Mouse (Mus musculus): ENCODE measurements around the gene Tmeff2. TPM values are rescaled to one million over a fixed set of nuclear protein-coding genes. Genes with fewer than 3 reads are reported as not detected.

Gene Tmeff2
- polyA plus RNA-seq, 1 experiment = 0.03 TPM

- no peaks in the 10 kb centered on the region for H3K4me1 ChIP-seq
- no peaks in the 10 kb centered on the region for H3K36me3 ChIP-seq (replicated peaks; ENCODE audit: low read length)
- H3K4me3 ChIP-seq (replicated peaks) = no peak overlapping the region
- H3K9me3 ChIP-seq = no peaks in the 10 kb centered on the region
- no peak for TF ChIP-seq FLI1 (IDR thresholded peaks at IDR 0.05; ENCODE audit: low read length)
- no peak for TF ChIP-seq GATA1 (IDR thresholded peaks at IDR 0.05; ENCODE audit: borderline replicate concordance, low read length)
- H3K27me3 ChIP-seq (replicated peaks) = no peaks in the 10 kb centered on the region
Observed at GRCm38 (mm10) chr1:50972509-50973436, 72.3 kb downstream of the Tmeff2 start.

DNA sequence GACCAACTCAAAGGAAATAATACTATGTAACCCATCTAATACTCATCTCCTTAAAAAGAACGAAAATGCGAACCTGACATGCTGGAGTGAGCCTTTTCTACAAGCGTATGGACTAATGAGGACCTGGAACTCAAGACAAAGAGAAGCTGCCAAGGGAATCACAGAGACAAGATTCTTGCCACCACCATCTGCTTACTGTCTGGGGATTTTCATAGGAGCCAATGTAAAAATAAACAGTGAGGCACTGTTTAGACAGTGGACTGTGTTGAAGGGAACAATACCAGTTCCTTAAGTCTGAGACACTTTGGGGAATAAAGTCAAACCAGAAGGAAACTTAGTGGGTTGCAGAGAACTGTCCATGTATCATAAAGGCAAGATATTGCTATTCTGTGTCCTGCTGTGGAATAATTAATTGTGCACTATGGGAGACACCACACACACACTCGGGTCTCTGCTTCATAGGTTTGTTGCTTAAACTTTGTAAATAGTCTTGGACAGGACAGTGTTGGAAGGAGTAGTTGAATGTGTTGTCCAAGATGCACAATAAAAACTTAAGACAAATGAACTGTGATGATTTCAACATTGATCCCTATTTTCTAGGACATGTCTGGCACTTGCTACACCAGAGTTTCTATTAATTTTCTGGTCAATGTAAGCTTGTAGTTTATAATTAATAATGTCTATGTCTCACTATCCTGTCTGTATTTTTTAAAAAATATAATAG is 79.1 kb downstream of the Tmeff2 start:
- H3K27me3 ChIP-seq (replicated peaks) = no peaks in the 10 kb centered on the region

DNA sequence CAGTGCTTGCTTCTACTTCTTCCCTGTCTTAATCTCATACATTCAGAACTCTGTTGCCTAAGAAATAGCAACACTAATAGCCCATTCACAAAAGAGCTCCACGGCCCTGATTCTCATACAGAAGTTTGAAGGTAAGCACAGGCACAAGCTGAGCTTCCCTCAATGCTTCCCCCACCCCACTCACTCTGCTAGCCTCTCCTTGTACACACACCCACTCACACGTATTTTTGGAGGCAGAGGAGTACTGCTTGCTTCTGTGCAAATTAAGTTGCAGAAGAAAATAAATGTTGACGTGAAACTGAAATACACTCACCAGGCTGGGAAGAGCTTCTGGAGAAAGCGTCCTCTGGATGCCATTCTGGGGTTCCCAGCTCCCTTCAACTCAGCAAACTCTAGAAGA is 80.1 kb downstream of the Tmeff2 start:
- Histone ChIP-seq H3K36me3 (replicated peaks; ENCODE audit: low read length) (no peaks in the 10 kb centered on the region), H3K27me3 (replicated peaks) (no peaks in the 10 kb centered on the region), H3K4me1 (no peaks in the 10 kb centered on the region), H3K4me3 (replicated peaks) (no peak overlapping the region), H3K9me3 (no peaks in the 10 kb centered on the region)
- no peak for TF ChIP-seq FLI1 (IDR thresholded peaks at IDR 0.05; ENCODE audit: low read length)
- no peak for TF ChIP-seq GATA1 (IDR thresholded peaks at IDR 0.05; ENCODE audit: borderline replicate concordance, low read length)

More for the DNA sequence above, 79.1 kb downstream of the Tmeff2 start:
- Histone ChIP-seq H3K4me3 (replicated peaks) (no peak overlapping the region), H3K4me1 (no peaks in the 10 kb centered on the region), H3K9me3 (no peaks in the 10 kb centered on the region), H3K36me3 (replicated peaks; ENCODE audit: low read length) (no peaks in the 10 kb centered on the region)
- no peak for TF ChIP-seq FLI1 (IDR thresholded peaks at IDR 0.05; ENCODE audit: low read length)
- no peak for TF ChIP-seq GATA1 (IDR thresholded peaks at IDR 0.05; ENCODE audit: borderline replicate concordance, low read length)

DNA sequence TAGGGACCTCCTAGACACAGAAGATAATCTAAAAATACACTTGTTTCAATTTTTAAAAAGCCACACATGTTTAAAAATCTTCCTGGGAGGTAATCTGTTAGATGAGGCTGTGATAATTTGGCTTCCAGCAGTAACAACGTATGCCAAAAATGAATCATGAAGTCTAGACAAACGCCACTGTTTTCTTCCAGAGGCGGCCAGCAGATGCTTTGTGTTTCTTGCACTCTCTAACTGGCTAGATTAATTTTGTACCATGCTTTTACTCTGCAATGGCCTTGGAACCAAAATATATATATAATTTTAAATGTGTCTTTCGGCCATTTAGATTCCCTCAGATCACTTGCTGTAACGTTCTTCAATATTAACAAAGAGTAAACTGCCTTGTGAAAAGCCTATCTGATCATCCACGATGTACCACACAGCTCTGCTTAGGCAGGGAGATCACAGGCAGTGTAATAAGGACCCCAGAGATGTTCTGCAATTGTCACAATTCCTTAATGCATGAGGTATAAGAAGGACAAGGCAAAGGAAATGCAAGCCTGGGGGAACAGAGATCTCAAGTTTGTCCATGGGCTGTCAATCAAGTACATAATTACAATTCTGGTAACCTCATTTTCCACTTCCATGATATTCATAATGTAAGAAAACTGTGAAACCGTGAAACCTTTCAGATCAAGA is 80.8 kb downstream of the Tmeff2 start:
- H3K9me3 ChIP-seq = no peaks in the 10 kb centered on the region
- no peak overlapping the region for H3K4me3 ChIP-seq (replicated peaks)
- H3K4me1 ChIP-seq = no peaks in the 10 kb centered on the region
- H3K36me3 ChIP-seq (replicated peaks; ENCODE audit: low read length) = no peaks in the 10 kb centered on the region
- H3K27me3 ChIP-seq (replicated peaks) = no peaks in the 10 kb centered on the region
- TF ChIP-seq FLI1 (IDR thresholded peaks at IDR 0.05; ENCODE audit: low read length) = no peak
- no peak for TF ChIP-seq GATA1 (IDR thresholded peaks at IDR 0.05; ENCODE audit: borderline replicate concordance, low read length)

DNA sequence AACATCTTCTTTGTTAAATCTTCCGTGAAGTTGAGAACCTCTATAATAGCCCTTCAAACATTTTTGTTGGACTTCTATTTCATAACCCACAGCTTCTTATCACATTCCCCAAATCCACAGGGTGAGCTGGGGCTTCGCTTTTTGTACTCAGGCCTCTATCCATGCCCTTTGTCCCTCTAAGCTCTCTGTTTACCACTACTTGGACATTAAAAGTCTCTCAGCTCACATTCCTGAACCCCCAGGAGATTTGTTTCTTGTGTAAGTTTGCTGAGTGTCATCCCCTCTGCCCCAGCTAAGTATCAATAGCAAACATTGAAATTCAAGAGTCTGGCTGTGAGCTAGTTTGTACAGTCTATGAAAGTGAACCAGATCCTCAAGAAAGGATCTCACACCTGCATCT is 90.2 kb downstream of the Tmeff2 start:
- Histone ChIP-seq H3K4me3 (replicated peaks) (no peak overlapping the region), H3K4me1 (no peaks in the 10 kb centered on the region), H3K9me3 (no peaks in the 10 kb centered on the region), H3K27me3 (replicated peaks) (no peaks in the 10 kb centered on the region), H3K36me3 (replicated peaks; ENCODE audit: low read length) (no peaks in the 10 kb centered on the region)
- TF ChIP-seq GATA1 (IDR thresholded peaks at IDR 0.05; ENCODE audit: borderline replicate concordance, low read length) (no peak), FLI1 (IDR thresholded peaks at IDR 0.05; ENCODE audit: low read length) (no peak)

- Histone ChIP-seq H3K4me3 (replicated peaks) (no peak overlapping the region), H3K4me1 (no peaks in the 10 kb centered on the region), H3K27me3 (replicated peaks) (no peaks in the 10 kb centered on the region), H3K36me3 (replicated peaks; ENCODE audit: low read length) (no peaks in the 10 kb centered on the region), H3K9me3 (no peaks in the 10 kb centered on the region)
- TF ChIP-seq GATA1 (IDR thresholded peaks at IDR 0.05; ENCODE audit: borderline replicate concordance, low read length) (no peak), FLI1 (IDR thresholded peaks at IDR 0.05; ENCODE audit: low read length) (no peak)
Observed at GRCm38 (mm10) chr1:50994505-50994904, 94.1 kb downstream of the Tmeff2 start.

DNA sequence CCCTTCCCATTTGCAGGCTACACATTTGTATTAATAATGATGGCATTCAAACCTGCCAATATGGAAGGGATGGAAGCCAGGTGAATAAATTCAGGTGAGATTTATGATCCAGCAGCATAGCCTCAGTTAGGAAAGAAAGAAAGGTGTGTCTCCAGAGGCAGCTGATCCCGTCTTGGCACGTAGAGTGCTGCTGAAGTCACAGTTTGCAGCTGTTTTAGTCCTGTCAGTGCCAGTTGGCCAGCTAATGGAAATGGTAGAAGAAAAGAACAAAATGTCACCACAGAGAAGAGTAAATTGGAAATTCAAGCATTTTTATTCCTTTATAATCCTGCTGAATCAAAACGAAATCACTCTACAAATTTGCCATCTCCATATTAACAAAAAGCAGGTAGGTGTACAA is 99.3 kb downstream of the Tmeff2 start:
- peaks cover 3% of the 10 kb centered on the region; the same call in 1 of the 2 replicates for H3K4me1 ChIP-seq
- TF ChIP-seq FLI1 (IDR thresholded peaks at IDR 0.05; ENCODE audit: low read length) (no peak), GATA1 (IDR thresholded peaks at IDR 0.05; ENCODE audit: borderline replicate concordance, low read length) (no peak)
- no peaks in the 10 kb centered on the region for H3K27me3 ChIP-seq (replicated peaks)
- H3K4me3 ChIP-seq (replicated peaks) = no peak overlapping the region
- no peaks in the 10 kb centered on the region for H3K9me3 ChIP-seq
- no peaks in the 10 kb centered on the region for H3K36me3 ChIP-seq (replicated peaks; ENCODE audit: low read length)

GRCm38 (mm10) chr1:51008344-51008743 is 107.9 kb downstream of the Tmeff2 start:
- no peak for TF ChIP-seq GATA1 (IDR thresholded peaks at IDR 0.05; ENCODE audit: borderline replicate concordance, low read length)
- TF ChIP-seq FLI1 (IDR thresholded peaks at IDR 0.05; ENCODE audit: low read length) = no peak
- H3K36me3 ChIP-seq (replicated peaks; ENCODE audit: low read length) = no peaks in the 10 kb centered on the region

DNA sequence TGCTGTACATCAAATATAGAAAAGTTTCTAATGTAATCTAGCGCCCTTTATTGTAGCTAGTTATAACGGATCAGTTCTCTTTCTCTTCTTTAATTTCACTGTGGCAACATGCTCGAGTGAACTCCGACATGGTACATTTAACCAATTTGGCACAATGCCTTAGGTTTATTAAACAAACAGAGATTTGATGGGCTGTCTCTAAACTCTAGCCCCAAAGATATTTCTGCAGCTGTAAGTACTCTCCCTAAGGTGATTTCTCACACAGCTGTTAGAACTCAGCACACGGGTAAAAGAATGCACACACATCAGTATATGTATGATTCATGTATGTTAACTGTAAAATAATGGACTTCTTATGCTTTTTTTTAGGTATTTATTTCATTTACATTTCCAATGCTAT is 139.8 kb downstream of the Tmeff2 start:
- Histone ChIP-seq H3K27me3 (replicated peaks) (no peaks in the 10 kb centered on the region), H3K4me1 (no peaks in the 10 kb centered on the region; the same call in 1 of the 2 replicates), H3K9me3 (no peaks in the 10 kb centered on the region), H3K36me3 (replicated peaks; ENCODE audit: low read length) (no peaks in the 10 kb centered on the region), H3K4me3 (replicated peaks) (no peak overlapping the region)
- no peak for TF ChIP-seq GATA1 (IDR thresholded peaks at IDR 0.05; ENCODE audit: borderline replicate concordance, low read length)

More at GRCm38 (mm10) chr1:51008344-51008743, 107.9 kb downstream of the Tmeff2 start:
- H3K9me3 ChIP-seq = no peaks in the 10 kb centered on the region
- H3K4me1 ChIP-seq = no peaks in the 10 kb centered on the region; the same call in 1 of the 2 replicates
- H3K4me3 ChIP-seq (replicated peaks) = no peak overlapping the region
- no peaks in the 10 kb centered on the region for H3K27me3 ChIP-seq (replicated peaks)
